Mouse (Mus musculus): Measurements from ENCODE around the gene 3425401B19Rik. TPM values are rescaled to one million over a fixed set of nuclear protein-coding genes. Genes with fewer than 3 reads are reported as not detected.

Gene 3425401B19Rik
- polyA plus RNA-seq, 1 experiment: 0.11 TPM

DNA sequence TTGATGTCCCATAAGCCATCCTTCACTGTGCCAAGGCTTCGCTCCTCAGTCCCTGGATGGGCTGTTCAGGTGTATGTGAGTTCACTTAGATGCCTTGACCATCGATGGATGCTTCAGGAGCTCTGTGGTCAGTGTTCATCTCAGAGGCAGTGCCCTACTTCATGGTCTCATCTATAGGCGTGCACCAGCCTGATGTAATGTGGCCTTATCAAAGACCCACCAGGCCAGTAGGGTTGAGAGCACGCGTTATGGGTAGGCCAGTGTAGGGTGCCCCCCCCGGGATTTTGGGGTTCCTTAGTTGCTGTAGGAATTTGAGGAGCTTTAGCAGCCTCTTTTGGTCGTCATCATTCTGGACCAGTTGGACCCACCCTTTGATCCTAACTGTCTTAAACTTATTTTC, 60.3 kb downstream of the 3425401B19Rik start:
- no peak overlapping the region for H3K27ac ChIP-seq (ENCODE audit: insufficient read depth, low read depth, low read length)
- H3K4me3 ChIP-seq (ENCODE audit: low read depth, low read length): no peak overlapping the region
- H3K4me1 ChIP-seq (ENCODE audit: control insufficient read depth, insufficient read depth, insufficient read length, low read length): no peaks in the 10 kb centered on the region
- no peaks in the 10 kb centered on the region for H3K36me3 ChIP-seq (ENCODE audit: control insufficient read depth, insufficient read depth, low read length)
- 83% methylated on average over 7 of the region's 7 CpGs for WGBS
- TF ChIP-seq CTCF (IDR thresholded peaks at IDR 0.05; ENCODE audit: extremely low read depth, insufficient read length, insufficient replicate concordance, low read depth, low read length): no peak
- no peak for TF ChIP-seq POLR2A (IDR thresholded peaks at IDR 0.05; ENCODE audit: low read depth, low read length)
- H3K27me3 ChIP-seq (ENCODE audit: control insufficient read depth, insufficient read depth, low read length): no peaks in the 10 kb centered on the region

DNA sequence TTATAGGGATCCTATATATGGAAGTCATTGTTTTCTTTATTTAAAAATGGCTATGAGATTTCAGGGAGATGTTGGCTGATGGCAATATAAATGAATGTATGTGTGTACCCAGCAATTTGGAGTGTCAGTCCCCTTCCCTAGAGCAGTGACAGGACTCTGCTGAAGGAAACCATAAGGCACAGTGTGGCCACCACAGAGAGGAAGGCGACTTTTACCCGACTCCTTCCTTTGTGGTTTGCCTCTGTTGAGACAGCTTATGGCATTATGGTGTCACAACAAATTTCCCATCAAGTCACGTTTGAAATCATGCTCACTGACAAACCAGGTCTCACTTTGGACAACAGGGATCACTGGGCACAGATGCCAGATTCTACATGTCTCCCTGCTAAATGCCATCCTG, 60.8 kb downstream of the 3425401B19Rik start:
- no peak for TF ChIP-seq CTCF (IDR thresholded peaks at IDR 0.05; ENCODE audit: extremely low read depth, insufficient read length, insufficient replicate concordance, low read depth, low read length)
- no peak for TF ChIP-seq POLR2A (IDR thresholded peaks at IDR 0.05; ENCODE audit: low read depth, low read length)
- WGBS: 75% methylated on average over 3 of the region's 3 CpGs
- no peaks in the 10 kb centered on the region for H3K27me3 ChIP-seq (ENCODE audit: control insufficient read depth, insufficient read depth, low read length)
- no peak overlapping the region for H3K27ac ChIP-seq (ENCODE audit: insufficient read depth, low read depth, low read length)
- H3K4me3 ChIP-seq (ENCODE audit: low read depth, low read length): no peak overlapping the region
- no peaks in the 10 kb centered on the region for H3K36me3 ChIP-seq (ENCODE audit: control insufficient read depth, insufficient read depth, low read length)
- no peaks in the 10 kb centered on the region for H3K4me1 ChIP-seq (ENCODE audit: control insufficient read depth, insufficient read depth, insufficient read length, low read length)

DNA sequence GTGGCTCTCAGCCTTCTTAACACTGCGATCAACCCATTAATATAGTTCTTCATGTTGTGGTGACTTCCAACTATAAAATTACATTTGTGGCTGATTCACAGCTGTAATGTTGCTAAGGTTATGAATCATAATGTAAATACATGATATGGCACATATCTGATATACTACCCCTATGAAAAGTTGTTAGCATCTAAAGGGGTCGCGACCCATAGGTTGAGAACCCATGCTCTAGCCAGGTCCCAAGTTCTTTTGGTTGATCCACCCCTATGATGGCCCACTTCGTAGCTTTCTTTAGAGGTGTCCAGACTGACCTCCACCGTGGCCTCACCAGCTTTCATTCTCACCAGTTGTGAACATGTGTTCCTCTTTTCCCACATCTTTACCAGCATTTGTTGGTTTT, 67.8 kb downstream of the 3425401B19Rik start:
- no peak overlapping the region for H3K27ac ChIP-seq (ENCODE audit: insufficient read depth, low read depth, low read length)
- H3K27me3 ChIP-seq (ENCODE audit: control insufficient read depth, insufficient read depth, low read length): no peaks in the 10 kb centered on the region
- no peak overlapping the region for H3K4me3 ChIP-seq (ENCODE audit: low read depth, low read length)
- TF ChIP-seq CTCF (IDR thresholded peaks at IDR 0.05; ENCODE audit: extremely low read depth, insufficient read length, insufficient replicate concordance, low read depth, low read length) (no peak), POLR2A (IDR thresholded peaks at IDR 0.05; ENCODE audit: low read depth, low read length) (no peak)
- 80% methylated on average over 5 of the region's 5 CpGs for WGBS
- H3K36me3 ChIP-seq (ENCODE audit: control insufficient read depth, insufficient read depth, low read length): no peaks in the 10 kb centered on the region
- no peaks in the 10 kb centered on the region for H3K4me1 ChIP-seq (ENCODE audit: control insufficient read depth, insufficient read depth, insufficient read length, low read length)

DNA sequence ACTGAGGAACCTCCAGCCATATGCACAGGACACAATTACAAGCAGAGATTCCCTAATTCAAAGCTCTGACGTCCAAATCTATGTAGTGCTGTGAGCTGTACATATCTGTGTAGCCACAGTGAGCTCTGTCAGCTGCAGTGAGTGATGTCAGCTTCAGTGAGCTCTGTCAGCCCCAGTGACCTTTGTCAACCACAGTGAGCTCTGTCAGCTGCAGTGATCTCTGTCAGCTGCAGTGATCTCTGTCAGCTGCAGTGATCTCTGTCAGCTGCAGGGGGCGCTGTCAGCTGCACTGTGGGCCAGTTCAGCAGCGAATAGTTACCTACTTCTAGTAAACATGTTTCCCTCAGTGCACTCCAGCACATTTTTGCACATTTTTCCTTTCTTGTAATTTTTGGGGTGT, 75.7 kb downstream of the 3425401B19Rik start:
- 15% methylated on average over 3 of the region's 3 CpGs for WGBS
- H3K4me1 ChIP-seq (ENCODE audit: control insufficient read depth, insufficient read depth, insufficient read length, low read length): no peaks in the 10 kb centered on the region

More for the DNA sequence above, 75.7 kb downstream of the 3425401B19Rik start:
- Histone ChIP-seq H3K27ac (ENCODE audit: insufficient read depth, low read depth, low read length) (no peak overlapping the region), H3K27me3 (ENCODE audit: control insufficient read depth, insufficient read depth, low read length) (no peaks in the 10 kb centered on the region), H3K4me3 (ENCODE audit: low read depth, low read length) (no peak overlapping the region), H3K36me3 (ENCODE audit: control insufficient read depth, insufficient read depth, low read length) (no peaks in the 10 kb centered on the region)
- TF ChIP-seq POLR2A (IDR thresholded peaks at IDR 0.05; ENCODE audit: low read depth, low read length) (no peak), CTCF (IDR thresholded peaks at IDR 0.05; ENCODE audit: extremely low read depth, insufficient read length, insufficient replicate concordance, low read depth, low read length) (peak; percentile 60; the same call in 1 of the 2 replicates)

Other genes starting within 250 kb of the 3425401B19Rik start
- gene Slc18a3, start 220.4 kb downstream of the 3425401B19Rik start, polyA plus RNA-seq (2012; rRNA removed): 0.75 and 1.4 TPM in 2 replicates
- 0.36 and 1.4 TPM in 2 replicates for gene Chat, start 219.3 kb downstream of the 3425401B19Rik start, polyA plus RNA-seq (2012; rRNA removed)
- 0.91 and 2.0 TPM in 2 replicates for gene Ercc6, start 171.8 kb downstream of the 3425401B19Rik start, polyA plus RNA-seq (2012; rRNA removed)
- not detected in 2 replicates for gene Prrxl1, start 85.9 kb downstream of the 3425401B19Rik start, polyA plus RNA-seq (2012; rRNA removed)
- gene Tmem273, start 100.7 kb upstream of the 3425401B19Rik start, polyA plus RNA-seq (2012; rRNA removed): 0.90 and 1.5 TPM in 2 replicates
- not detected in 2 replicates for gene Fam170b, start 148.7 kb upstream of the 3425401B19Rik start, polyA plus RNA-seq (2012; rRNA removed)
- gene Vstm4, start 171.5 kb upstream of the 3425401B19Rik start, polyA plus RNA-seq (2012; rRNA removed): 1.6 and 2.7 TPM in 2 replicates

Measured in small intestine, adult 2 months (tissue).